Mouse (Mus musculus) retina, embryonic 14.5 days (tissue): ENCODE data around the gene Hsd17b1.

Source experiments
- DNase-seq: peaks from one replicate; pipeline ENCODE4 v3.0.0-alpha.2; 2015; ENCODE audit warnings: low spot score

Hsd17b1 gene

GRCm38 (mm10) chr11:101060126-101060525 lies 18.1 kb upstream of the Hsd17b1 start:
- DNase-seq, result no peak

DNA sequence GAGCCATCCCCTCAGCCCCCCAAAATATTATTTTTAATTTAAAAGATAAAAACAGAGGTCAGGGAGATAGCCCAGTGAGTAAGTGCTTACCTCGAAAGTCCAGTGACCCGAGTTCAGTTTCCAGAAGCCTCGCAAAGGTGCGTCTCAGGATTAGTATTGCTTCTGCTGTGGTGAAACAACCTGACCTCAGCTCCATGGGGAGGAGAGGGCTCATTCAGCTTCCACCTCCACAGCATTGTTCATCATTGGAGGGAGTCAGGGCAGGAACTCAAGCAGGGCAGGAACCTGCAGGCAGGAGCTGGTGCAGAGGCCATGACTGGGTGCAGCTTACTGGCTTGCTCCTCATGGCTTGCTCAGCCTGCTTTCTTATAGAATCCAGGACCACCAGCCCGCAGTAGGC lies 17.2 kb upstream of the Hsd17b1 start:
- no peak for DNase-seq

DNA sequence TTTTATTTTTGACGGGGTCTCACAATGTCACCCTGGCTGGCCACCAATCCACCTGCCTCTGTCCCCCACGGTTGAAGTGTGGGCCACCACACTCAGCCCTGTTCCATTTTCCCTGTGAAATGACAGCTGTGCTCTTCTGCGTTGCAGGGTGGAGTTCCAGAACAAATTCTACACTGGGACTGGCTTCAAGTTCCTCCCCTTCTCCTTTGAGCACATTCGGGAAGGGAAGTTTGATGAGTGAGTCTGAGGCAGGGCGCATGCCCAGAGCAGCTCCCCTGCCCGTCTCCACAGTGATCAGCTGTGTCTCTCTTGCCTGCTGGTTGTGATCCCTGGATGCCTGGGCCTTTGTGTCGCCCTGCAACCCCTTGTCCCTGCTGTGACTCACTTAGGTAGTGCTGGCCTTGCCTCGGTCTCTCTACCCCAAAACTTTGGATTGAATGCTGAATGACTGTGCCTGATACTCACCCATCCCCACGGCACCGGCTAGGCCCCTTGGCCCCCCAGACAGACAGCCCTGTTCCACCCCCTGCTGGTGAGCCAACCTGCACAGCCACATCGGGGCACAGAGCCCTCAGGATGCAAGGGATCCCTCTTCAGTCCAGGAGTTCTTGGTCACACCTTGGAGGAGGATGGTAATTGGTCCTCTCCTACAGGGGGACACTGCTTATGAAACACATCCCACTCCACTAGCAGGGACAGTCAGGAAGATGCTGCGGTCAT lies 15.9 kb upstream of the Hsd17b1 start:
- DNase-seq, result no peak

- no peak for DNase-seq
Measured at GRCm38 (mm10) chr11:101062971-101063675, 15.1 kb upstream of the Hsd17b1 start.

DNA sequence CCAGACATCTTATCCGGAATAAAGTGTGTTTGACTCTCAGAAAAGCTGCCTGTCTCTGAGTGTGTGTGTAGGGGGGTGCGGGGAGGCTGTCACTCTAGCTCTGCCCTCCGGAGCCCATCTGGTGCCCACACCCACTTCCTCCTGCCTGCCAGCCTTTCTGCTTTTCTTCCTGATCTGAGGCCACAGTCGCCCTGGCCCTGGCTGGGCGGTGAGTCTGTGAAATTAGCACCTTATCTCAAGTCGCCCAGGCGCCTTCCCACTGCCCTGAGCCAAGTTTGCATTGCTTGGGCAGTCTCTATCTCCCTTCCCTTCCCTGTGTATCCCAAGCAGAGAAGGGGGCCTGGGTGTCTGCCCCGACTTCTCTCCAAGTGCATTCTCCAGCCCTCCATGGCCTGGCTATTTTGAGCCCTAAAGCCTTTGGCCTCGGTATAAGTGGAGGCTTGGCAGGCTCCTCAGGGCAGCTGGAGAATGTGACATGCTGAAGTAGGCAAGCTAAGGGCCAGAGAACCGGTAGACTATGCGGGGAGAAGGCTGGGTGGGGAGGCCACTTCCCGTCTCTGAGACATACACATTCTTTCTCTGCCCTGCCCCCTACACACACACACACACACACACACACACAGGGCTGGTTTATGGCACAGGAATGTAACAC lies 14.4 kb upstream of the Hsd17b1 start:
- DNase-seq, result no peak

DNA sequence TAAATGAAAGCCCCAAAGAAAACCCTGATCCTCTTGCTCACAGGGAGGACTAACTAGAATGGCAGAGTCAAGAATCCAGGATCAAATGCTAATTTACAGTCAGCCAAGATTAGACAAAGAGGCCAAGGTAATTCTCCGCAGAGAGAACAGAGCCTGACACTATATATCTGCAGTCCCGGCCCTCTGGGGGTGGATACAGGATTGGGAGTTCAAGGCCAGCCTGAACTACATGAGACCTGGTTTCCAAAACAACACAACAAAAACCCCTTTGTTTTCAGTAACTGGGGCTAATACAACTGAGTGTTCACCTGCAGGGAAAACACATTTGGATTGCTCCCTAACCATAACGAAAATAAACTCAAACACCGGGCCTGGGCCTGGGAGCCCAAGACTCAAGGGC lies 13.7 kb upstream of the Hsd17b1 start:
- no peak for DNase-seq

DNA sequence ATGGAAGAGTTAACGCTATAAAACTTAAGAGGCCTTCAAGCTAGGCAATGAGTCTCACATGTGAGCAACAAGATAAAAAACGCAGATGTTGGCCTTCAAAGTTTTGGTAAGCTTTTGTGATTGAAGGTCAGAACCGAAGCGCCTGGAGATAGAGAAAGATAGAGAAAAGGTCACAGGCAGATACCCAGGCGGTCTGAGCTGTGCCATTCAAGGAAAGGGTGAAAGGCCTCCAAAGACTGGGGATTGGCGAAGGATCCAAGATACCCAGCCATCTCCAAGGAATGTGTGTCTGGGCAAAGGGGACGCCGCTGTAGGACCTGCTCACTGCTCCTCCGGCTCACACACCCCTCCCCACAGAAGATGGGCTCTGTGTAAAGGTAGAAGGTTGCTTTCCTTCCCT lies 13.2 kb upstream of the Hsd17b1 start:
- no peak for DNase-seq

DNA sequence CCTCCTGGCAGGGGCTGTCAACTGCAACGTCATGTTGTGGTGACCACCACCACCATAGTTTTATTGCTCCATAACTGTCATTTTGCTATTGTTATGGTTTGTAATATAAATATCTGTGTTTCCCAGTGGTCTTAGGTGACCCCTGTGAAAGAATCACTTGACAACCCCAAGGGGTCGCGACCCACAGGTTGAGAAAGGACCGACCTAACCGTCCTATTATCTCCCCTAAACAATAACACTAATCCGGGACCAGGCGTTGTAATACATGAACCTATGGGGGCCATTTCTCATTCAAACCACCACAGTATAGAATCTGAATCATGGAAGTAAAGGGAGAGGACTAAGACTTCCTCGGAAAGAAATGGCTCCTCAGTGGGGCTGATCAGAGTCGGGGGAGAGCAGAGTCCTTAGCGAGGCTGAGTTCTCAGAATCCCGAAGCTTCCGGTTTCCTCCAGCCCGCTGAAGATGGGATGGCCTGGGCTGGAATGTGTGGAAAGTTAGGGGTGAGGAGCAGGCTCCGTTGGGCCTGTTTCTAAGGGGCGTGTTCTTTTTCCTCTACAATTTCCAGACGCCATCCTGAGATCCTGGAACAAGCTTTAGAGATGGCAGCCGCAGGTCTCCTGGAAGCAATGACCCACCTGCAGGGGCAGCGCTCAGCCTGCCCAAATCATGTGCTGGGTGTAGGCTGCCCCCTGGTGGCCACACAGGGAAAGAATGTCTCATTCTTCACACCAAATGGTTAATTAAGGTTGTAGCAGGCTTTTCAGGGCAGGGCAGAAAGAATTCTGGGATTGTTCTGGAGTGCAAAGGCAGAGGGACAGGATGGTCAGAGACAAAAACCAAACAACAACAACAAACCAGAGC lies 11.4 kb upstream of the Hsd17b1 start:
- DNase-seq, result peak; percentile 91

DNA sequence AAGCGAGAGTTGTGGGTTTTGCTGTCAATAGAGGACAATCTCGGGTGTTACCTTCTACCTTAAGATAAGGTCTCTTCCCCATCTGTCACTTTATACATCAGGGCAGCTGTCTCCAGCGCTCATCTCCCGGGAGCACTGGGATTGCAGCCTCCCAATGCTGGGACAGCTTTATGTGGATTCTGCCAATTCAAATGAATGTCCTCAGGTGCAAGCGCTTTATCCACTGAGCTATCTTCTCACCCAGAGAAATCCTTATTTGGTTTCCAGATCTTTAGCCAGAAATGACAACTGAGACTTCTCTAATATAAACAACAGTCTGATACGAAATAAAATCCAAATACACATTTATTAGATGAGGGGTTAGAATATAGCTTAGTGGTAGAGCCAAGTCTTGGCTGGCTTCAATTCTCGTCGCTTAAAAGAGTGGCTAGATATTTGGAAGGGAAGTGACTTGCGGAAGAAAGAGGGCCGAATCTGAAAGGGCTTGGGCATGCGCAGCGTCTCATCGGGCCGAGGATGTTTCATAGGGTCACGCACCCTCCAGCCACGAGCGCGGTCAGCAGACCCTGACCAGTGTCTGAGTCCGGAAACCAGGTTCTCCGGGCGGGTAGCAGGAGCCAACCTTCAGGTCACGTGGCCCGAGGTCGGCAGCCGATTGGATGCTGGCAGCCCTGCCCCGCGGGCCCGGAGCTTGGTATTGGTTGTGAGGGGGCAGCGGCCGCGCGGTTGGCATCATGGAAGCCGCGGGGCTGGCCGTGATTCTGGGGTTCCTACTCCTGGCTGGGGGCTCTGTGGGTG lies 8.6 kb upstream of the Hsd17b1 start, which contains the start of gene Naglu:
TSS of gene Naglu (plus strand) at position 622 of the 798 bp plus-strand sequence.
- peak; percentile 95 for DNase-seq

GRCm38 (mm10) chr11:101070189-101070527 lies 8.1 kb upstream of the Hsd17b1 start:
- no peak for DNase-seq

DNA sequence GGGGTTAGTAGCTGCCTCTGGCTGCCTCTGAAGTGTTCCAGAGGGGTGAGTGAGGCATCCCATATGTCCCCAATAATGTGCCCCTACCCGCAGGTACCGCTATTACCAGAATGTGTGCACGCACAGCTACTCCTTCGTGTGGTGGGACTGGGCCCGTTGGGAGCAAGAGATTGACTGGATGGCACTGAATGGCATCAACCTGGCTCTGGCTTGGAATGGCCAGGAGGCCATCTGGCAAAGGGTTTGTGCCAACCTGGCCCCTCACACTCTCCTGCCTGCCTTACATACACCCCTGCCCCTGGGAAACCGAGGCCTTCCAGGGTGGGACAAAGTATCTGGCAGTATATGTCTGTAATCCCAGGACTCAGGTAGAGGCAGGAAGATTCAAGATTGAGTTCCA lies 7.2 kb upstream of the Hsd17b1 start:
- no peak for DNase-seq

DNA sequence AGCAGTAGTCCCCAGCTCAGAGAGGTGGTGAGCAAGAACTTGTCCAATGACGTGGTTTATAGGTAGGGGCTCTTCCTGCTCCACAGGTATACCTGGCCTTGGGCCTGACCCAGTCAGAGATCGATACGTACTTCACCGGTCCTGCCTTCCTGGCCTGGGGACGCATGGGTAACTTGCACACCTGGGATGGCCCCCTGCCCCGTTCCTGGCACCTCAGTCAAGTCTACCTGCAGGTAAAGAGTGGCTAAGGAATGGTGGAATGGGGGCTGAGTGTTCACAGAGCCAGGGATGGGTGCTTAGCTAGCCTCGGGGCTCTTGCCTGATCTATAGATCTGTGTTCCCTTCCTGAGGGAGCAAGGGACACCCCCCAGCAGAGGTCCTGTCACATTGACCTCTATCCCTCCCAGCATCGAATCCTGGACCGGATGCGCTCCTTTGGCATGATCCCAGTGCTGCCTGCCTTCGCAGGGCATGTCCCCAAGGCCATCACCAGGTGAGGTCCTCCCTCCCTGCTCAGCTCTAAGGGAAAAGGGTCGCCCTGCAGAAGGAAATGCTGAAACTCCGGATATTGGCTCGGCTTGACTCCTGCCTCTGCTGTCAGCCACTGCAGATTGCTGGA lies 6.3 kb upstream of the Hsd17b1 start:
- no peak for DNase-seq

DNA sequence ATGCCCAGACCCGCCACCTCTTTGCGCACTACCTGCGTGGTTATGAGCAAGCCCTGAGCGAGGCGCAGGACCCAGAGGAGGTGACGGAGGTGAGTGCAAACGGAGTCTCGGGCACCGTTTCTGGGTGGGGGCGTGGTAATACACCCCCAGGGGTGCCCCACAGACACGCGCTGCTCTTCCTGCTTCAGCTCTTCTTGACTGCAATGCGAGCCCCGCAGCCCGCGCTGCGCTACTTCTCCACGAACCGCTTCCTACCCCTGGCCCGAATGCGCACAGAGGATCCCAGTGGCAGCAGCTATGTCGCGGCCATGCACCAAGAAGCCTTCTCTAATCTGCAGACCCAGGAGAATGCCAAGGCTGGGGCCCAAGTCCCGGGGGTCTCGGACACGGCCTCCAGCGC lies 1.5 kb downstream of the Hsd17b1 start:
- no peak for DNase-seq

DNA sequence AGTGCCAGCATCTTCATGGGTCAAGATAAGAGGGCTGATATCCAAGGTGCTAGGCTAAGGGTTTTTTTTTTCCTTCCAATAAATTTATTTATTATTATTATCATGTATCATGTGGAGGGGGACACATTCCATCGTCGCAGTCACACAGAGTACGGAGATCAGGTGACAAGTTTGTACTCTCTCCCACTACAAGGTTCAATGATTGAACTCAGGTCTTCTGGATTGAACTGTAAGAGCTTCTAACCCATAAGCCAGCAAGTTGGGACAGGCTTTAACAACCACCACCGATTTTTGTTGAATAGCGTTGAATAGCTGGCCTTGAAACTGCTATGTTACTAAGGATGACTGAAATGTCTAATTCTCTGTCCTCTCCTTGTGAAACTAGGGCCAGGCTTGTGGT lies 2.2 kb downstream of the Hsd17b1 start:
- no peak for DNase-seq

- DNase-seq, result no peak
Measured at GRCm38 (mm10) chr11:101081659-101082058, 3.4 kb downstream of the Hsd17b1 start.

- peak; percentile 92 for DNase-seq
Measured at GRCm38 (mm10) chr11:101082208-101083082, 4.2 kb downstream of the Hsd17b1 start, which contains the start of gene Coasy. Gene Coasy (plus strand): TSS chr11:101082565.

- no peak for DNase-seq
Measured at GRCm38 (mm10) chr11:101083083-101083697, 5.0 kb downstream of the Hsd17b1 start.

DNA sequence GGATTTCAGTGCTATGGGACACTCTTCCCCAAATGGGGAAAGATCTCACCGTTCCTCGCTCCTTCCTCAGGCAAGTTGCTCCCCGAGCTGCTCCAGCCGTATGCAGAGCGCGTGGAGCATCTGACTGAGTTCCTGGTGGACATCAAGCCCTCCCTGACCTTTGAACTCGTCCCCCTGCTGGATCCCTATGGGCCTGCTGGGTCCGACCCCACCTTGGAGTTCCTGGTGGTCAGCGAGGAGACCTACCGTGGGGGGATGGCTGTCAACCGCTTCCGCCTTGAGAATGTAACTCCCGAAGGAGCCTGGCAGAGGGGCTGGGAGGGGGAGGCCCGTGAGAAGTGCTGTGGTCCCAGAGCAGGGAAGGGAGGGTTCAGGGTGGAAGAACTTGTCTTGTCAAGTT lies 6.0 kb downstream of the Hsd17b1 start:
- no peak for DNase-seq

- DNase-seq, result no peak
Measured at GRCm38 (mm10) chr11:101084811-101085210, 6.6 kb downstream of the Hsd17b1 start.
